Mouse (Mus musculus) adrenal gland, postnatal 4 days (tissue): ENCODE data around the gene Tnpo1. TPM values are rescaled to one million over a fixed set of nuclear protein-coding genes. Genes with fewer than 3 reads are reported as not detected.

Experiments
- total RNA-seq, 2 experiments: library from RNA; stranded (reverse); gene quantifications; 2 replicates each; pipeline ENCODE4 v1.2.3; 2021

Gene Tnpo1
- total RNA-seq, 2 experiments from 2014 or later, result 142 to 151 TPM

Other genes starting within 250 kb of the Tnpo1 start
- gene Tmem171, start 231.6 kb downstream of the Tnpo1 start, total RNA-seq, result 1 to 10 TPM in 1 of 2 experiments, under 1 TPM in 1; 0.54 to 2.5 TPM
- gene Fcho2, start 110.9 kb downstream of the Tnpo1 start, total RNA-seq, result 10 to 100 TPM; 56.8 to 66.9 TPM
- not detected for gene 1700024P04Rik, start 58.2 kb upstream of the Tnpo1 start, total RNA-seq